Mouse (Mus musculus) liver, embryonic 15.5 days (tissue): ENCODE results near the gene Synm. TPM values are rescaled to one million over a fixed set of nuclear protein-coding genes. Genes with fewer than 3 reads are reported as not detected.

Source experiments
- ATAC-seq: fragments of 200-750 bp; cut with Nextera tagmentation; 2 replicates; pipeline ENCODE4 v1.8.0; 2017; ENCODE audit warnings: moderate number of reproducible peaks, mild to moderate bottlenecking, moderate library complexity; ENCODE audit not compliant: insufficient read depth
- H3K27ac ChIP-seq: fragments of 300-500 bp; sonication (generic); replicated peaks from 2 replicates; pipeline ENCODE4 v1.5.1; 2015; ENCODE audit warnings: mild to moderate bottlenecking, inconsistent platforms
- H3K27me3 ChIP-seq: fragments of 300-500 bp; sonication (generic); 2 replicates; pipeline ENCODE4 v1.6.1; 2015; ENCODE audit warnings: mild to moderate bottlenecking, inconsistent platforms
- H3K36me3 ChIP-seq: fragments of 300-500 bp; sonication (generic); replicated peaks from 2 replicates; pipeline ENCODE4 v1.6.1; 2015; ENCODE audit warnings: moderate library complexity, mild to moderate bottlenecking, inconsistent platforms
- H3K4me1 ChIP-seq: fragments of 300-500 bp; sonication (generic); replicated peaks from 2 replicates; pipeline ENCODE4 v1.6.1; 2015; ENCODE audit warnings: inconsistent platforms
- H3K4me2 ChIP-seq: fragments of 300-500 bp; sonication (generic); 2 replicates; pipeline ENCODE4 v1.6.1; 2015; ENCODE audit warnings: moderate library complexity, mild to moderate bottlenecking, inconsistent platforms
- H3K4me3 ChIP-seq: fragments of 300-500 bp; sonication (generic); replicated peaks from 2 replicates; pipeline ENCODE4 v1.5.1; 2015; ENCODE audit warnings: mild to moderate bottlenecking, inconsistent platforms
- H3K9ac ChIP-seq: fragments of 300-500 bp; sonication (generic); 2 replicates; pipeline ENCODE4 v1.6.1; 2015; ENCODE audit warnings: moderate library complexity, mild to moderate bottlenecking, inconsistent platforms
- H3K9me3 ChIP-seq: fragments of 300-500 bp; sonication (generic); replicated peaks from 2 replicates; pipeline ENCODE4 v1.6.1; 2016; ENCODE audit warnings: inconsistent platforms
- WGBS: fragments of 180-500 bp; shearing (Covaris S2); methylation state at CpG from one replicate; pipeline ENCODE4 v1.1.7; 2015; ENCODE audit warnings: mixed read lengths; ENCODE audit not compliant: insufficient replicate concordance; 5-methylcytosine and 5-hydroxymethylcytosine counted together
- polyA plus RNA-seq: library from polyadenylated mRNA; unstranded; fragments of >200 nt; fragmentation: Nextera tagmentation; extraction: Ambion mirVana; gene quantifications from 2 replicates; pipeline ENCODE4 v1.2.1, GENCODE M21; 2015

The Synm gene
- polyA plus RNA-seq, 1 experiment from 2014 or later: 0.13 TPM

DNA sequence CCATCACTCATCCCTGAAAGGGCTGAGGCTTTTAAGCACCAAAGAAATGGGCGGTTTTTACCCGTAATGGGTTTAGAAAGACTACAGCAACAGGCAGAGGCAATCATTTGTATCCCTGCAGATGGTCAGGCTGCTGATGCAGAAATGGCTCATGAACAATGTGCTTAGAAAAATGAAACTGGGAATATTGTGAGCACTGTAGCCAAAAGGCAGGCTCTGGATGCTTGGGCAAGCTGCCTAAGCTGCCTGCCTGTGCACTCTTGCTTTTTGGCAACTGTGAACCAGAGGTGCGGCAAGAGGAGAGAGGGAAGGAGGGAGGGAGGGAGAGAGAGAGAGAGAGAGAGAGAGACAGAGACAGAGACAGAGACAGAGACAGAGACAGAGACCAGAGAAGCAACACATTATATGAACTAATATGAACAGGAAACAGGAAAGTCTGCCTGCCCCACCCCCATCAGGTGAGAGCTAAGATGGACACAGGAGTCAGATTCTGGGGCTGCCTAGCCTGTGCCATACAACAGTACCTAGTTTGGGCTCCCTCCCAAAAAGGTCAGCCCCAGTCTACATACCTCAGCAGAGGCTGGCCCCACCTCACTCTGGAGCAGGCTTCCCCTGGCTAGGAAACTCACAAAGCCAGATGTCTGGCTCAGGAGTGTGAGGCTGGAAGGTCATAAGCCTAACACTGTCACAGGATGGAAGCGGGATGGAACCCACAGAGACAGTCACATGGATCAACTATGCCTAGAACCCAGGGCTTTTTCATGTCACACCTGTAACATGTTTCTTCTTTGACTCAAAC is 9.9 kb downstream of the Synm start:
- Histone ChIP-seq H3K4me3 (no peak overlapping the region), H3K9ac (no peak overlapping the region), H3K27ac (no peak overlapping the region), H3K36me3 (no peaks in the 10 kb centered on the region), H3K4me2 (no peak overlapping the region), H3K4me1 (no peaks in the 10 kb centered on the region), H3K27me3 (peaks cover 4% of the 10 kb centered on the region), H3K9me3 (no peaks in the 10 kb centered on the region)
- WGBS: 69% methylated on average over 4 of the region's 4 CpGs
- no peak for ATAC-seq

DNA sequence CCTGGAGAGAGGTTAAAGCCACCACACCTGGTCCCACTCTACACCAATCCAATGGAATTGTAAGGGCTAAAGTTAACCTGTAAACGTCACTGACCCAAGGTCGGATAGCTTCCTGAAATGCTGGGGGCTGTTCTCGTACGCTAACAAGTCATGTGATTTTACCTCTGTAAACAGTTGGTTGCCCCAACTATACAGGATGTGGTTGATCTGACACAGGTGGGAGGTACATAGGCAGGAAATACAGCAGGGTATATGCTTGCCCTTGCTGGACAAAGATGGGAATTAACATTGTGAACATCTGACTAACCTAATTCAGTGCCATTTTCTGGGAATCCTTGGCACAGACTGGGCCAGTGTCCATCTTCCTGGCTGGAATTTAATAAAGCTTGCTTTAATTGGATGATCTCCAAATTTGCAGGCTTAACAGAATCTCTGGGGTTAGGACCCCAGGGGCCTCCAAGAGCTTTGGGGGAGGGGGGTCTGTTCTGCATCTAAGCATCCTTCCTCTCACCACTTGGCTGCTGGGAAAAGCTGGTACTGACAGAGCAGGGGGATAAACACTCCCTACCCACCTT is 11.7 kb downstream of the Synm start:
- H3K9me3 ChIP-seq: no peaks in the 10 kb centered on the region
- ATAC-seq: no peak
- H3K4me3 ChIP-seq: no peak overlapping the region
- peaks cover 3% of the 10 kb centered on the region; the same call in 1 of the 2 replicates for H3K4me1 ChIP-seq
- no peak overlapping the region for H3K4me2 ChIP-seq
- peaks cover 2% of the 10 kb centered on the region; the same call in 1 of the 2 replicates for H3K27me3 ChIP-seq
- H3K27ac ChIP-seq: no peak overlapping the region
- H3K36me3 ChIP-seq: no peaks in the 10 kb centered on the region
- H3K9ac ChIP-seq: no peak overlapping the region
- WGBS: 53% methylated on average over 4 of the region's 4 CpGs

DNA sequence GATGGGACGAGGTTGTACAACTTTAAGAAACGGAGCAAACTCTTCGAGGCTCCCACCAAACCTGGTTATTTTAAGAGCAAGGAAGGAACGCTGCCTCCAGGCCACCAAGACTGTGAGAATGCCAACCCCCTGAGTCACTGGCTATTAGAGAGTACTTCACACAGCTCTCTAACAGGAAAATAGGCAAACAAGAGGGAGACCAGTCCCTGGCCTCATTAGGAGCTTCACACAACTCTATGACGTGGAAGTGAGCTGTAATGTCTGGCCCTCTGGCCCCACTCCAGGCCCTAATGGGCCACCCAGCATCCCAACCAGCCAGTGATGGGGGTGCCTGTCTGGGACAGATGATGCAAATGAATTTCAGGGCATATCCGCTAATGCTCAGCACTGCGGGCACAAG is 17.8 kb downstream of the Synm start:
- WGBS: 62% methylated on average over 7 of the region's 7 CpGs
- Histone ChIP-seq H3K27ac (no peak overlapping the region), H3K4me2 (no peak overlapping the region), H3K27me3 (no peaks in the 10 kb centered on the region), H3K4me1 (peaks cover 3% of the 10 kb centered on the region; the same call in 1 of the 2 replicates), H3K9me3 (no peaks in the 10 kb centered on the region), H3K36me3 (no peaks in the 10 kb centered on the region), H3K9ac (no peak overlapping the region), H3K4me3 (no peak overlapping the region)
- ATAC-seq: no peak

DNA sequence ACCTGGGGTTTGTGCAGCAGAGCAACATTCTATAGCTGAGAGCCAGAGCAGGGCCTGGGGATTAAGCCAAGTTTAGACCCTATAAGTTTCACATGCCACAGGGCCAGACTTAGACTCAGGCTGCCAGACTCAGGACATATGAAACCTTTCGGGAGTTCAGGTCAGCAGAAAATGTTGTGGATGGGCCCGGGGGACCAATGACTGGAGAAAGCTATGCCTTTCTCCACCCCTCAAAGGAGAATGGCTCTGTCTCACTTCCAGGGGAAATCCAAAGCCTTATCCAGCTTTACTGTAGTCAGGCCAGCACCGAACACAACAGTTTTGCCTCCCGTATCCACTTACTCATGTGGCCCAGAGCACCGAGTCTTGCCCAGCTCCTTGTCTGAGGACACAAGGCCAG is 18.7 kb downstream of the Synm start:
- Histone ChIP-seq H3K4me2 (no peak overlapping the region), H3K9me3 (no peaks in the 10 kb centered on the region), H3K27ac (no peak overlapping the region), H3K36me3 (no peaks in the 10 kb centered on the region), H3K4me1 (peaks cover 3% of the 10 kb centered on the region; the same call in 1 of the 2 replicates), H3K4me3 (no peak overlapping the region), H3K27me3 (no peaks in the 10 kb centered on the region), H3K9ac (no peak overlapping the region)
- WGBS: 63% methylated on average over 5 of the region's 5 CpGs
- no peak for ATAC-seq

DNA sequence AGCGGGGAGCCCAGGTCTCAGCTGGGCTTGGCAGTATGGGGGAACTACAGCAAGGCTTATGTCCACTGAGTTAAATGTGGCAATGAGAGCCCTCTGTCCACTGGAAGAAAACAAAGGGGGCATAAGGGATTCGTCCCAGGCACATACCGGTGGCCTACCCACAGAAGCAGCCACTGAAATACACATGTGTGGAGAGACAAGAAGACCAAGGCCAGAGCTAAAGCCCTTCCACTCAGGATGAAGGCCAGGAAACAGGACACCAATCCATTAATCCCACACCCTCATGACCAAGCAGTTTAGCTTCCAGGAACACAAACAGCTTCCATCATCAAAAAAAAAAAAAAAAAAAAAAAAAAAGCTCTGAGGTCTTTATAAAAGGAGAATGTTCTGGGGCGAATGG is 19.2 kb downstream of the Synm start:
- Histone ChIP-seq H3K4me1 (peaks cover 3% of the 10 kb centered on the region; the same call in 1 of the 2 replicates), H3K4me3 (no peak overlapping the region), H3K36me3 (no peaks in the 10 kb centered on the region), H3K9ac (no peak overlapping the region), H3K27me3 (no peaks in the 10 kb centered on the region), H3K9me3 (no peaks in the 10 kb centered on the region), H3K27ac (no peak overlapping the region), H3K4me2 (no peak overlapping the region)
- WGBS: 72% methylated on average over 4 of the region's 4 CpGs
- no peak for ATAC-seq

DNA sequence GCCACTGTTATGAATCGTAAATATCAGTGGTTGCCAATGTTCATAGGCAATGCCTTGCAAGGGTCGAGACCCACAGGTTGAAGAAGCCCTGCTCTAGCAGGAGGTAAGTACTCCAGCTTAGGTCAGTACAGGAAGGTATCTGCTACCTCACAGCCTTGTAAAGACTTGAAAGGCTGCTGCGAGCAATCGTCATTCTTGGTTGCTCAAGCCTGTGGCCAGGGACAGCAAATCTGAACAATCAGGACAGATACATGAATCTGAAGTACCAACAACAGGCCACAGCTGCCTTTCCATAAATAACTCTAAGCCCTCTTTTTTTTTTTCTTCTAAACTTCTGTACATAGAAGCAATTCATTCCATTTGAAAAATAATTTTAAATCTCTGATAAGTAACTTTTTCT is 27.3 kb downstream of the Synm start:
- Histone ChIP-seq H3K4me2 (no peak overlapping the region), H3K4me1 (no peaks in the 10 kb centered on the region), H3K36me3 (no peaks in the 10 kb centered on the region), H3K4me3 (no peak overlapping the region), H3K9ac (no peak overlapping the region), H3K27ac (no peak overlapping the region), H3K27me3 (no peaks in the 10 kb centered on the region), H3K9me3 (no peaks in the 10 kb centered on the region)
- WGBS: 63% methylated on average over 4 of the region's 4 CpGs
- ATAC-seq: no peak

DNA sequence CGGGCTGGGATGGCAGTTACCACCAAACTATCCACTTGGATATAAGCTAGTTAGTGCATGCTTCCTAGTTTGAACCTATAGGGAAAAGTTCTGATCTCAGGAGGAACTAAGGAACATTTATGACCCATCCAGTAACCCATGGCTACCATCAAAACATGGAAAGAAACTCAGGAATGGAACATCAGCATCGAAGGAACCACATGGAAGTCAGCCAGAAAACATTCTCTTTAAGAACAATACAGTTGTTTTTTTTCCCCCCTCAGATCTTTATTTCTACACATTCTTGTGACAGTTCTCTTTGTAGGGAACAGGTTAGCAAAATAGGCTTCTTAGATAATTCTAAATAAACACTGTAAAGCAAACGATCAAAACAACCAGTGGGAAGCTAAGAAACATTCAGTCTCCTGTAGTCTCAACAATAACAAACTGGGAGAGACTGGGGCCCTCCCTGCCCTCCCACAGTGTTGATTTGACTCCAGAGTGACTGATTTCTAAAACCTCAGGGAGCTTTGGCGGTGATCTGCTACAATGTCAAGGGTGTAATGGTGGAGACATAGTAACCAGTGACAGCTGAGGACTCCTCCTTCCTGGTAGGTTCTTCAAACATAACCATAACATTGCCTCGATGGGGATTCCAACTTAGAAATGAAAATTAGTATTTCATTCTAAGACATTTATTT is 29.0 kb downstream of the Synm start:
- H3K36me3 ChIP-seq: no peaks in the 10 kb centered on the region
- H3K4me1 ChIP-seq: no peaks in the 10 kb centered on the region
- no peak overlapping the region for H3K4me2 ChIP-seq
- no peak for ATAC-seq
- WGBS: 52% methylated on average over 5 of the region's 5 CpGs
- H3K27me3 ChIP-seq: no peaks in the 10 kb centered on the region
- no peak overlapping the region for H3K9ac ChIP-seq
- no peak overlapping the region for H3K4me3 ChIP-seq
- no peaks in the 10 kb centered on the region for H3K9me3 ChIP-seq
- no peak overlapping the region for H3K27ac ChIP-seq

DNA sequence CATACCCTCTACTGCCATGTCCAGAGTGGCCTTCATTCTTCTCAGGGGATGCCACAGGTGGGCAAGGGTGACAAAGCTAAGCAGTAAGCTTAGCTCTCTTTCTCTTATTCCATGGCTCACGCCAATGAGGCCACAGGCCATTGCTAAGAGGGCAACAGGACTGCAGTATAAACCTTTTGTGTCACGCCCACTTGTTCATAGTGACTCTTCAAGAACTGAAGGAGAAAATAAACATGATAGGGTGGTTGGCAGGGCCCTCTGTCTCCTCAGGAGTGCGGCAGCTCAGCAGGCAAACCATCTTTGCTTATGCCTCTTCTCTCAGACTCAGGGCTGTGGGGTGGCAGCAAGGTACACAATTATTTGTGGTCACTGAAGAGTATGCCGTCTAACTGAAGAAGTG is 30.7 kb downstream of the Synm start:
- no peak overlapping the region for H3K4me2 ChIP-seq
- H3K27ac ChIP-seq: no peak overlapping the region
- no peaks in the 10 kb centered on the region for H3K4me1 ChIP-seq
- ATAC-seq: no peak
- WGBS: 59% methylated on average over 4 of the region's 4 CpGs
- H3K9me3 ChIP-seq: no peaks in the 10 kb centered on the region
- H3K27me3 ChIP-seq: no peaks in the 10 kb centered on the region
- no peak overlapping the region for H3K4me3 ChIP-seq
- no peaks in the 10 kb centered on the region for H3K36me3 ChIP-seq
- no peak overlapping the region for H3K9ac ChIP-seq

DNA sequence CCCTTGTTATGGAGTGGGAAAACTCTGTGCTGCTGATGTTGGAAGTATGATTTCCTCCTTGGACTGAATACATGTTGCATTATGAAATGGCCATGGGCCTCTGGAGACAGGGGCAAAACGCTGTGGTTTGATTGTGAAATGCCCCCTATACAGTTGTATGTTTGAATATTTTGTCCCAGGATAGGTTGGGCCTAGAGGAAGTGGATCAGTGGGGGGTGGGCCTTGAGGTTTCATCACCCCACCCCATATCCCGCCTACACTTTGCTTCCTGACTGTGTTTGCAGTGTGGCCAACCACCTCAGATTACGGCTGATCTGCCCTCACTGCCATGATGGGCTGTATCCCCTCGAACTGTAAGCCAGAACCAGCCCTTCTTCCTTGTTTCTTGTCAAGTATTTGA is 31.3 kb downstream of the Synm start:
- Histone ChIP-seq H3K9ac (no peak overlapping the region), H3K4me2 (no peak overlapping the region), H3K27me3 (no peaks in the 10 kb centered on the region), H3K4me1 (no peaks in the 10 kb centered on the region), H3K36me3 (no peaks in the 10 kb centered on the region), H3K9me3 (no peaks in the 10 kb centered on the region), H3K27ac (no peak overlapping the region), H3K4me3 (no peak overlapping the region)
- ATAC-seq: no peak
- WGBS: 62% methylated on average over 4 of the region's 4 CpGs

DNA sequence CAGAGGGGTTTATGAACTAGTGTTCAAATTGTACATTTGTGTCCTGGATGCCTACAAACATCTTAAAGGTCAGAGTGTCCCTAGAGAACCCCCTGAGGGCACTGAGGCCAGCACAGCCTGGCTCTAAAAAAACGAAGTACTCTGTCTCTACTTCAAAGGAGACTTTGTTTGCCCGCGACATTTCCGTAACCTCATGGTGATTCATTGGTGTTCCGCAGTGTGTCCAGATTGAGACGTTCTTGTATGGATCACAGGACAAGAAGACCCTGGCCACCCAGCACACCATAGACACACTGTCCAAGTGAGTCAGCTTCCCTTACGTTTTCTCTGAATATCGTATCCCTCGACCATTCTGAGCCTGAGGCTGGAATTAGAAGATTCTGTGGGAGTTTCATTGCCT is 34.5 kb downstream of the Synm start:
- Histone ChIP-seq H3K9me3 (no peaks in the 10 kb centered on the region), H3K4me2 (no peak overlapping the region), H3K27ac (no peak overlapping the region), H3K4me1 (no peaks in the 10 kb centered on the region), H3K9ac (no peak overlapping the region), H3K36me3 (no peaks in the 10 kb centered on the region), H3K4me3 (no peak overlapping the region), H3K27me3 (no peaks in the 10 kb centered on the region)
- no peak for ATAC-seq
- 77% methylated on average over 9 of the region's 9 CpGs for WGBS

DNA sequence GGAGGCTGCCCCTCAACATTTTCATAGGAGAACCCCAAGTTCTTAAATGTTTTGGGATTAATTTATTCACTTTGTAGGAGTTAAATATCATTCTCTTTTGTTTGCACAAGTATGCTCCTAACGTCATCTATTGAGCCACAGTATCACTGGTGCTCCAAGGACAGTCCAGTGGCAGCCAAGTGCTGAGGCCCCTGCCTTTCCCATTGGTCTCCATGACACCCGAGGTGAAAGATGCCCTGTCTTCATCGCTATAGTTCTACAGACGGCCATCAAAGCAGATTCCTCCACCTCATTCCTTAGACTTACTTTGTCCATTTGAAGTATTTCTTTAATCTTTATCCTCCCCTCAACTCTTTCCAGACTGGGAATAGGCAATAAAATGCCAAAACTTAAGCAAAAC is 35.0 kb downstream of the Synm start:
- Histone ChIP-seq H3K27ac (no peak overlapping the region), H3K36me3 (no peaks in the 10 kb centered on the region), H3K9ac (no peak overlapping the region), H3K27me3 (no peaks in the 10 kb centered on the region), H3K4me3 (no peak overlapping the region), H3K9me3 (no peaks in the 10 kb centered on the region), H3K4me2 (no peak overlapping the region), H3K4me1 (no peaks in the 10 kb centered on the region)
- WGBS: 58% methylated on average over 4 of the region's 4 CpGs
- ATAC-seq: no peak
